Mouse (Mus musculus) kidney, embryonic 16.5 days (tissue): Measurements from ENCODE around the gene Prdm11. TPM values are rescaled to one million over a fixed set of nuclear protein-coding genes. Genes with fewer than 3 reads are reported as not detected.

ENCODE experiments used
- ATAC-seq: fragments of 200-750 bp; cut with Nextera tagmentation; 2 replicates; pipeline ENCODE4 v1.8.0; 2017; ENCODE audit warnings: moderate TSS enrichment; ENCODE audit not compliant: low FRiP score, low TSS enrichment
- H3K27ac ChIP-seq: fragments of 300-500 bp; sonication (generic); 2 replicates; pipeline ENCODE4 v1.5.1; 2014; ENCODE audit warnings: low read length
- H3K27me3 ChIP-seq: fragments of 300-500 bp; sonication (generic); 2 replicates; pipeline ENCODE4 v1.6.1; 2014; ENCODE audit warnings: low read length, control low read depth, mixed read lengths; ENCODE audit not compliant: insufficient read depth
- H3K36me3 ChIP-seq: fragments of 300-500 bp; sonication (generic); 2 replicates; pipeline ENCODE4 v1.6.1; 2014; ENCODE audit warnings: low read length, control low read depth, mixed read lengths; ENCODE audit not compliant: insufficient read depth
- H3K4me1 ChIP-seq: fragments of 300-500 bp; sonication (generic); 2 replicates; pipeline ENCODE4 v1.6.1; 2014; ENCODE audit warnings: low read length, control low read depth, mixed read lengths; ENCODE audit not compliant: insufficient read depth
- H3K4me2 ChIP-seq: fragments of 300-500 bp; sonication (generic); replicated peaks from 2 replicates; pipeline ENCODE4 v1.6.1; 2014; ENCODE audit warnings: low read depth, low read length
- H3K4me3 ChIP-seq: fragments of 300-500 bp; sonication (generic); 2 replicates; pipeline ENCODE4 v1.5.1; 2014; ENCODE audit warnings: mild to moderate bottlenecking, low read length
- H3K9ac ChIP-seq: fragments of 300-500 bp; sonication (generic); replicated peaks from 2 replicates; pipeline ENCODE4 v1.6.1; 2014; ENCODE audit warnings: low read length
- H3K9me3 ChIP-seq: fragments of 300-500 bp; sonication (generic); 2 replicates; pipeline ENCODE4 v1.6.1; 2016; ENCODE audit warnings: low read length, control low read depth
- WGBS: fragments of 180-500 bp; shearing (Covaris S2); extraction: QIAGEN DNeasy Blood & Tissue Kit; methylation state at CpG from one replicate; pipeline ENCODE4 v1.1.7; 2014; 5-methylcytosine and 5-hydroxymethylcytosine counted together
- polyA plus RNA-seq: library from polyadenylated mRNA; unstranded; fragments of >200 nt; fragmentation: Nextera tagmentation; extraction: Ambion mirVana; gene quantifications from 2 replicates; pipeline ENCODE4 v1.2.1, GENCODE M21; 2015

The Prdm11 gene
- polyA plus RNA-seq, 1 experiment from 2014 or later = 5.5 TPM

- ATAC-seq = no peak
- no peak overlapping the region for H3K9ac ChIP-seq
- no peak overlapping the region for H3K4me3 ChIP-seq
- 76% methylated on average over 14 of the region's 14 CpGs for WGBS
- H3K9me3 ChIP-seq = no peaks in the 10 kb centered on the region
- H3K27ac ChIP-seq = no peak overlapping the region
- H3K4me1 ChIP-seq = no peaks in the 10 kb centered on the region
- no peak overlapping the region for H3K4me2 ChIP-seq
- H3K36me3 ChIP-seq = peaks cover 72% of the 10 kb centered on the region
- no peaks in the 10 kb centered on the region for H3K27me3 ChIP-seq
Observed at GRCm38 (mm10) chr2:92975031-92975790, 70.8 kb downstream of the Prdm11 start.

- peaks cover 59% of the 10 kb centered on the region for H3K36me3 ChIP-seq
- H3K27me3 ChIP-seq = no peaks in the 10 kb centered on the region
- WGBS = 97% methylated on average over 20 of the region's 20 CpGs
Observed at GRCm38 (mm10) chr2:92973646-92974045, 72.3 kb downstream of the Prdm11 start.

GRCm38 (mm10) chr2:92972071-92972470 lies 73.9 kb downstream of the Prdm11 start:
- ATAC-seq = no peak
- H3K27ac ChIP-seq = no peak overlapping the region
- no peaks in the 10 kb centered on the region for H3K9me3 ChIP-seq
- H3K4me3 ChIP-seq = no peak overlapping the region
- H3K4me1 ChIP-seq = peaks cover 12% of the 10 kb centered on the region
- H3K27me3 ChIP-seq = no peaks in the 10 kb centered on the region
- WGBS = 88% methylated on average over 17 of the region's 17 CpGs
- peaks cover 56% of the 10 kb centered on the region for H3K36me3 ChIP-seq
- H3K9ac ChIP-seq = no peak overlapping the region
- no peak overlapping the region for H3K4me2 ChIP-seq

More at GRCm38 (mm10) chr2:92973646-92974045, 72.3 kb downstream of the Prdm11 start:
- Histone ChIP-seq H3K9ac (no peak overlapping the region), H3K4me3 (no peak overlapping the region), H3K4me1 (no peaks in the 10 kb centered on the region), H3K9me3 (no peaks in the 10 kb centered on the region), H3K27ac (no peak overlapping the region), H3K4me2 (no peak overlapping the region)
- no peak for ATAC-seq

- peaks cover 50% of the 10 kb centered on the region for H3K36me3 ChIP-seq
- no peak overlapping the region for H3K4me3 ChIP-seq
- no peak overlapping the region for H3K27ac ChIP-seq
- WGBS = 94% methylated on average over 8 of the region's 8 CpGs
- no peak overlapping the region for H3K9ac ChIP-seq
- H3K27me3 ChIP-seq = no peaks in the 10 kb centered on the region
- H3K4me1 ChIP-seq = peaks cover 17% of the 10 kb centered on the region
- ATAC-seq = no peak
- no peak overlapping the region for H3K4me2 ChIP-seq
- H3K9me3 ChIP-seq = no peaks in the 10 kb centered on the region
Observed at GRCm38 (mm10) chr2:92971536-92971935, 74.4 kb downstream of the Prdm11 start.

GRCm38 (mm10) chr2:92971069-92971468 lies 74.9 kb downstream of the Prdm11 start:
- peaks cover 46% of the 10 kb centered on the region for H3K36me3 ChIP-seq
- ATAC-seq = no peak
- WGBS = 81% methylated on average over 9 of the region's 9 CpGs

GRCm38 (mm10) chr2:92967839-92968166 lies 78.2 kb downstream of the Prdm11 start:
- H3K4me3 ChIP-seq = no peak overlapping the region
- peaks cover 13% of the 10 kb centered on the region for H3K36me3 ChIP-seq
- peaks cover 19% of the 10 kb centered on the region for H3K4me1 ChIP-seq
- H3K9ac ChIP-seq = no peak overlapping the region
- H3K27me3 ChIP-seq = no peaks in the 10 kb centered on the region
- H3K27ac ChIP-seq = peak overlapping the region; percentile 60
- no peaks in the 10 kb centered on the region for H3K9me3 ChIP-seq
- H3K4me2 ChIP-seq = no peak overlapping the region
- 38% methylated on average over 4 of the region's 4 CpGs for WGBS
- ATAC-seq = no peak

More at GRCm38 (mm10) chr2:92971069-92971468, 74.9 kb downstream of the Prdm11 start:
- Histone ChIP-seq H3K9me3 (no peaks in the 10 kb centered on the region), H3K27me3 (no peaks in the 10 kb centered on the region), H3K4me1 (peaks cover 19% of the 10 kb centered on the region), H3K4me3 (no peak overlapping the region), H3K4me2 (no peak overlapping the region), H3K27ac (no peak overlapping the region), H3K9ac (no peak overlapping the region)

GRCm38 (mm10) chr2:92967032-92967838 lies 78.7 kb downstream of the Prdm11 start:
- Histone ChIP-seq H3K4me2 (no peak overlapping the region), H3K4me3 (no peak overlapping the region), H3K4me1 (peaks cover 19% of the 10 kb centered on the region), H3K9me3 (no peaks in the 10 kb centered on the region), H3K27ac (peak overlapping the region; percentile 60), H3K27me3 (no peaks in the 10 kb centered on the region), H3K9ac (no peak overlapping the region), H3K36me3 (peaks cover 8% of the 10 kb centered on the region)
- peak; percentile 81 for ATAC-seq
- 22% methylated on average over 10 of the region's 10 CpGs for WGBS

- peak; percentile 16; the same call in 1 of the 2 replicates for ATAC-seq
- WGBS = 63% methylated on average over 8 of the region's 8 CpGs
- Histone ChIP-seq H3K36me3 (no peaks in the 10 kb centered on the region), H3K9me3 (no peaks in the 10 kb centered on the region), H3K4me2 (no peak overlapping the region), H3K4me1 (peaks cover 19% of the 10 kb centered on the region), H3K27me3 (no peaks in the 10 kb centered on the region), H3K4me3 (no peak overlapping the region), H3K9ac (no peak overlapping the region), H3K27ac (no peak overlapping the region)
Observed at GRCm38 (mm10) chr2:92966257-92966656, 79.7 kb downstream of the Prdm11 start.

GRCm38 (mm10) chr2:92964345-92964744 lies 81.6 kb downstream of the Prdm11 start:
- no peak for ATAC-seq
- WGBS = 91% methylated on average over 1 of the region's 1 CpGs
- Histone ChIP-seq H3K4me3 (no peak overlapping the region), H3K9me3 (no peaks in the 10 kb centered on the region), H3K9ac (no peak overlapping the region), H3K4me1 (peaks cover 19% of the 10 kb centered on the region), H3K4me2 (no peak overlapping the region), H3K27ac (no peak overlapping the region), H3K36me3 (no peaks in the 10 kb centered on the region), H3K27me3 (no peaks in the 10 kb centered on the region)

- Histone ChIP-seq H3K9ac (no peak overlapping the region), H3K4me3 (no peak overlapping the region), H3K36me3 (no peaks in the 10 kb centered on the region), H3K9me3 (no peaks in the 10 kb centered on the region), H3K4me2 (no peak overlapping the region), H3K27ac (no peak overlapping the region), H3K27me3 (no peaks in the 10 kb centered on the region), H3K4me1 (no peaks in the 10 kb centered on the region)
- 71% methylated on average over 4 of the region's 4 CpGs for WGBS
- ATAC-seq = no peak
Observed at GRCm38 (mm10) chr2:92958640-92959039, 87.3 kb downstream of the Prdm11 start.
